ENCODE assay signal across 28 mouse cellular contexts in the genomic region with DNA sequence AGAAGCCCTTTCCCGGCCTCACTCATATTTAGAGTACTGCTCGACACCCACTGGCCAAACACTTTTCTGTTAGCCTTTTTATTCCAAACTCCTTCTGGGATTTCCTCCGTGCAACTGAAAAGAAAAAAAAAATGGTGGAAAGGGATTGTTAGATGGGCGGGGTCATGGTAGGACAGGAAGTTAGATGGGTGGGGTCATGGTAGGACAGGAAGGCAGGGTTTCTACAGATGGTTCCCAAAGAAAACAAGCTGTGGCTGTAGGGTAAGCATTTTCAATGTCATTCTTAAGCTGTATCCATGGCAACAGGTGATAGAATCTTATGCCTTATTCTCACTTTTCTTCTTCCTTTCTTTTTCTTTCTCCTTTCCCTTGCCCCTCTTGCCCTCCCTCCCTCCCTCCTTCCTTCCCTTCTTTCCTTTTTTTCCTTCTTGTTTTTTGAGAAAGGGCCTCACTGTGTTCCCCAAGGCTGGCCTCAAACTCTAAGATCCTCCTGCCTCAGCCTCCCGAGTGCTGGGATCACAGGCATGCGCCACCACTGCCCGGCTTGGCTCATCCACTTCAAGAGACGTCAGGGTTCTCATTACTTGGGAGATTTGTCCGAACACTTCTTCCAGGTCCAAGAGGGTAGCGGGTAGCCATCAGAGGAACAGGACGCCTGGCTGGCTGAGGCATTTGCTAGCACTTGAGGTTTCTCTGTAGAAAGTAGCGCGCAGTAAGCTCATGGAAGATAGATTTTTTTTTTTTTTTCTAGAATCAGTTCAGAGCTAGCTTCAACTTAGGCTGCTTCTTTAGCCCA. TPM values are rescaled to one million over a fixed set of nuclear protein-coding genes. Genes with fewer than 3 reads are reported as not detected.
"Had no signal": no experiment of that assay in that cellular context is flagged by ENCODE, and none has a peak within 500 bp of the region (broad histone marks: within the 10 kb centered on the region; RNA-seq: fewer than 3 reads in every experiment).

No protein-coding gene starts in this region.

- H3K4me2 ChIP-seq: limb, embryonic 13.5 days; liver, embryonic 12.5 days; liver, embryonic 15.5 days; lung, embryonic 15.5 days; midbrain, embryonic 12.5 days; midbrain, embryonic 15.5 days; neural tube, embryonic 13.5 days; stomach, embryonic 15.5 days had no signal

- H3K27ac ChIP-seq: kidney, postnatal 0 days; limb, embryonic 10.5 days; limb, embryonic 13.5 days; liver, embryonic 12.5 days; liver, embryonic 15.5 days; lung, embryonic 15.5 days; macrophage; midbrain, embryonic 12.5 days; midbrain, embryonic 15.5 days; neural tube, embryonic 13.5 days; stomach, embryonic 15.5 days had no signal

- DNase-seq: kidney, adult 18-20 months; kidney, adult 9 months; kidney, postnatal 25 days; layer of hippocampus, adult 9-11 months; liver; lung, adult 18-20 months; retina, postnatal 1 day; right cerebral cortex, postnatal 25 days; spleen, adult 18-20 months; thymus, postnatal 4 days had no signal

- H3K9ac ChIP-seq: limb, embryonic 13.5 days; liver, embryonic 12.5 days; liver, embryonic 15.5 days; lung, embryonic 15.5 days; midbrain, embryonic 12.5 days; midbrain, embryonic 15.5 days; neural tube, embryonic 13.5 days; stomach, embryonic 15.5 days had no signal

- H3K27me3 ChIP-seq: limb, embryonic 13.5 days; liver, embryonic 15.5 days; lung, embryonic 15.5 days; midbrain, embryonic 12.5 days; midbrain, embryonic 15.5 days; neural tube, embryonic 13.5 days; stomach, embryonic 15.5 days had no signal

- H3K4me1 ChIP-seq: limb, embryonic 13.5 days; liver, embryonic 12.5 days; liver, embryonic 15.5 days; lung, embryonic 15.5 days; midbrain, embryonic 12.5 days; midbrain, embryonic 15.5 days; neural tube, embryonic 13.5 days; stomach, embryonic 15.5 days had no signal

- ATAC-seq: liver, embryonic 12.5 days; midbrain, embryonic 15.5 days had no signal

- H3K36me3 ChIP-seq: limb, embryonic 10.5 days; limb, embryonic 13.5 days; liver, embryonic 12.5 days; liver, embryonic 15.5 days; lung, embryonic 15.5 days; midbrain, embryonic 12.5 days; midbrain, embryonic 15.5 days; neural tube, embryonic 13.5 days; stomach, embryonic 15.5 days had no signal

- H3K4me3 ChIP-seq: limb, embryonic 10.5 days; limb, embryonic 13.5 days; liver, embryonic 12.5 days; liver, embryonic 15.5 days; lung, embryonic 15.5 days; midbrain, embryonic 12.5 days; midbrain, embryonic 15.5 days; myocyte; neural tube, embryonic 13.5 days; stomach, embryonic 15.5 days had no signal

- H3K9me3 ChIP-seq: limb, embryonic 10.5 days; limb, embryonic 13.5 days; liver, embryonic 12.5 days; liver, embryonic 15.5 days; lung, embryonic 15.5 days; midbrain, embryonic 12.5 days; midbrain, embryonic 15.5 days; neural tube, embryonic 13.5 days; stomach, embryonic 15.5 days had no signal

RNA-seq across cellular contexts. Expression of gene Urad, which starts 34.2 kb away (rescaled TPM):
- total RNA-seq: layer of hippocampus, postnatal 25 days; left cerebral cortex, adult 18-20 months; left cerebral cortex, postnatal 25 days; megakaryocyte, adult 5-6 weeks; monocyte, adult 5-6 weeks; neutrophil, adult 5-6 weeks had no signal
- polyA plus RNA-seq: kidney, postnatal 0 days; limb, embryonic 10.5 days; limb, embryonic 13.5 days; lung, embryonic 15.5 days; macrophage; midbrain, embryonic 12.5 days; midbrain, embryonic 15.5 days; myocyte; neural tube, embryonic 13.5 days had no signal

RNA-seq across cellular contexts. Expression of gene Cdx2, which starts 49.4 kb away (rescaled TPM):
- total RNA-seq: layer of hippocampus, postnatal 25 days; left cerebral cortex, adult 18-20 months; left cerebral cortex, postnatal 25 days; megakaryocyte, adult 5-6 weeks; monocyte, adult 5-6 weeks; neutrophil, adult 5-6 weeks had no signal
- polyA plus RNA-seq: kidney, postnatal 0 days; liver, embryonic 12.5 days; liver, embryonic 15.5 days; lung, embryonic 15.5 days; macrophage; midbrain, embryonic 12.5 days; midbrain, embryonic 15.5 days; myocyte; neural tube, embryonic 13.5 days had no signal
